Mouse (Mus musculus) intestine, embryonic 16.5 days (tissue): ENCODE measurements at regions not wholly inside any gene's neighbourhood (a gene's known extent, or its start where the extent isn't known, plus 50 kb on each side); places are given as distances from the start of the nearest gene placed in this dataset.

Experiments used
- ATAC-seq: fragments of 200-750 bp; cut with Nextera tagmentation; 2 replicates; pipeline ENCODE4 v1.8.0; 2017; ENCODE audit warnings: moderate TSS enrichment, moderate library complexity
- H3K27ac ChIP-seq: fragments of 300-500 bp; sonication (generic); 2 replicates; pipeline ENCODE4 v1.5.1; 2014; ENCODE audit warnings: mild to moderate bottlenecking, low read length
- H3K27me3 ChIP-seq: fragments of 300-500 bp; sonication (generic); replicated peaks from 2 replicates; pipeline ENCODE4 v1.6.1; 2014; ENCODE audit warnings: low read length, control low read depth, mixed read lengths; ENCODE audit not compliant: control insufficient read depth, insufficient read depth
- H3K36me3 ChIP-seq: fragments of 300-500 bp; sonication (generic); 2 replicates; pipeline ENCODE4 v1.6.1; 2014; ENCODE audit warnings: low read length, control low read depth; ENCODE audit not compliant: control insufficient read depth, insufficient read depth
- H3K4me1 ChIP-seq: fragments of 300-500 bp; sonication (generic); 2 replicates; pipeline ENCODE4 v1.6.1; 2014; ENCODE audit warnings: low read length, control low read depth, mixed read lengths; ENCODE audit not compliant: control insufficient read depth, insufficient read depth
- H3K4me2 ChIP-seq: fragments of 300-500 bp; sonication (generic); 2 replicates; pipeline ENCODE4 v1.6.1; 2014; ENCODE audit warnings: low read depth, low read length, control low read depth
- H3K4me3 ChIP-seq: fragments of 300-500 bp; sonication (generic); 2 replicates; pipeline ENCODE4 v1.5.1; 2014; ENCODE audit warnings: mild to moderate bottlenecking, low read length
- H3K9ac ChIP-seq: fragments of 300-500 bp; sonication (generic); 2 replicates; pipeline ENCODE4 v1.6.1; 2014; ENCODE audit warnings: low read depth, low read length
- H3K9me3 ChIP-seq: fragments of 300-500 bp; sonication (generic); 2 replicates; pipeline ENCODE4 v1.6.1; 2016; ENCODE audit warnings: low read length, control low read depth; ENCODE audit not compliant: control insufficient read depth
- WGBS: fragments of 180-500 bp; shearing (Covaris S2); extraction: QIAGEN DNeasy Blood & Tissue Kit; methylation state at CpG from one replicate; pipeline ENCODE4 v1.1.7; 2014; 5-methylcytosine and 5-hydroxymethylcytosine counted together

DNA sequence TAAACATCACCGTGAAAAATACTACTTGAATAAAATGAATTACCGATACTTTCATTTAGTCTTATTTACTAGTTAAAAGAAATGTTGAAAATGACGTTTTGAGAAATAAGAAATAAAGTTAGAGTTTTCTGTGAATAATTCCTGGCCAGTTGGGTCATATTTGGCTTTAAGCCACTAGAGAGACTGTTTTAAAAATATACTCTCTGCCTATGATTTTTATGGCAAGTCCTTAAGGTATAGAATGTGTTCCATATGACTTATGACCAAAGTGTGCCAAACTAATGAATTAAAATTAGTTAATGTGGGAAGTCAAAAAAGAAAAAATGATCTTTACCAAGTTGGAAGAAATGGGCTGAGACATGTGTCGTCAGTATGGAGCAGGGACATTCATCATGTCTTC lies 354.2 kb upstream of the Col3a1 start:
- H3K4me1 ChIP-seq: no peaks in the 10 kb centered on the region
- H3K9ac ChIP-seq: no peak overlapping the region
- H3K36me3 ChIP-seq: no peaks in the 10 kb centered on the region
- no peaks in the 10 kb centered on the region for H3K27me3 ChIP-seq
- no peak for ATAC-seq
- whole genome bisulfite sequencing: 61% methylated on average over 4 of the region's 4 CpGs
- H3K4me2 ChIP-seq: no peak overlapping the region
- no peak overlapping the region for H3K4me3 ChIP-seq
- H3K9me3 ChIP-seq: no peaks in the 10 kb centered on the region
- no peak overlapping the region for H3K27ac ChIP-seq

DNA sequence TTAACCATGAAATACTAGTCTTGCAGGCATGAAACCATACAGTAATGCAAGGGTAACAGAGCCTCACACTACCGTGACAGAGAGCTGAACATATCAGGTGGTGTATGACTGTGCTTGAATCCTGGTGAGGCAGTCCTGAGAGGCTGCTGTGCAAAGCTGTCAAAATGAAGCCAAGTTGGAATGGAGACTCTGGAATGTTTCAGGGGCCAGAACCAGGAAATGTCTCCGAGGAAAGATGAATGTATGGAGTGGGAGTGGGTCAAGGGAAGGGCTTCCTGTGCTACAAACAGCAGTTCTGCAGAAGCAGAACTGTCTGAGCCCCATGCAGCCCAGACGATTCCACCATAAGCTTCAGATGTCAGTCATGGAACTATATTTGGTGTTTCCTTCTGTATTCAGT lies 324.2 kb upstream of the Col3a1 start:
- Histone ChIP-seq H3K27me3 (no peaks in the 10 kb centered on the region), H3K4me3 (no peak overlapping the region), H3K9ac (no peak overlapping the region), H3K4me2 (no peak overlapping the region), H3K4me1 (no peaks in the 10 kb centered on the region), H3K36me3 (no peaks in the 10 kb centered on the region), H3K9me3 (no peaks in the 10 kb centered on the region), H3K27ac (no peak overlapping the region)
- WGBS: 40% methylated on average over 3 of the region's 3 CpGs
- no peak for ATAC-seq

GRCm38 (mm10) chr1:45020516-45020915 lies 290.8 kb upstream of the Col3a1 start:
- Histone ChIP-seq H3K4me3 (no peak overlapping the region), H3K9me3 (no peaks in the 10 kb centered on the region), H3K27ac (peak overlapping the region; percentile 85), H3K27me3 (no peaks in the 10 kb centered on the region), H3K4me1 (no peaks in the 10 kb centered on the region; the same call in 1 of the 2 replicates), H3K4me2 (no peak overlapping the region), H3K36me3 (no peaks in the 10 kb centered on the region), H3K9ac (no peak overlapping the region)
- peak; percentile 77 for ATAC-seq

DNA sequence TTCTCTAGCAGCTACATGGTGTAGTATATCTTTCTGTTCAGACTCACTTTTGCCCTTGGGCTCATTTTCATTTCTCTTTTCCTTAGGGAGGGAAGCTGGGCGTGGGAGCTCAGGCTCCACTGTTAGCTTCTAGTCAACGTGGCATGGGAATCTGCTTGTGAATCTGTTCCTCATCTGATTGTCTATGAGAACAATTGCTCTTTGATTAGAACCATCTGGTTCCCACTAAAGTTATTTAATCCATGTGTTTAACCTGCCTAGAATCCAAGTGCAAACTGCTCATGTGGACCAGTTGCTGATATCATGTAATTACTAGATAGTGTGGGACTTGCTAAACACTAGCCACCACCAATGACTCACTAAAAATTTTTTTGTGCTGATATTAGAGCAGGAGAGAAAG lies 290.1 kb upstream of the Col3a1 start:
- Histone ChIP-seq H3K36me3 (no peaks in the 10 kb centered on the region), H3K9ac (no peak overlapping the region), H3K4me1 (no peaks in the 10 kb centered on the region; the same call in 1 of the 2 replicates), H3K27me3 (no peaks in the 10 kb centered on the region), H3K27ac (peak overlapping the region; percentile 83), H3K4me3 (no peak overlapping the region), H3K9me3 (no peaks in the 10 kb centered on the region), H3K4me2 (no peak overlapping the region)
- no peak for ATAC-seq
- WGBS: 33% methylated on average over 2 of the region's 2 CpGs

GRCm38 (mm10) chr1:45022146-45022841 lies 289.0 kb upstream of the Col3a1 start:
- Histone ChIP-seq H3K27ac (peak overlapping the region; percentile 81), H3K9ac (no peak overlapping the region), H3K4me3 (no peak overlapping the region), H3K4me1 (no peaks in the 10 kb centered on the region; the same call in 1 of the 2 replicates), H3K36me3 (no peaks in the 10 kb centered on the region), H3K27me3 (no peaks in the 10 kb centered on the region), H3K4me2 (no peak overlapping the region), H3K9me3 (no peaks in the 10 kb centered on the region)
- ATAC-seq: peak; percentile 72; the same call in 1 of the 2 replicates
- 57% methylated on average over 1 of the region's 1 CpGs for WGBS

- WGBS: 49% methylated on average over 3 of the region's 3 CpGs
- Histone ChIP-seq H3K9me3 (no peaks in the 10 kb centered on the region), H3K4me3 (no peak overlapping the region), H3K4me1 (no peaks in the 10 kb centered on the region; the same call in 1 of the 2 replicates), H3K27me3 (no peaks in the 10 kb centered on the region), H3K9ac (no peak overlapping the region), H3K4me2 (no peak overlapping the region), H3K36me3 (no peaks in the 10 kb centered on the region), H3K27ac (no peak overlapping the region)
- ATAC-seq: no peak
These were observed 288.0 kb upstream of the Col3a1 start for GRCm38 (mm10) chr1:45023336-45023735.

DNA sequence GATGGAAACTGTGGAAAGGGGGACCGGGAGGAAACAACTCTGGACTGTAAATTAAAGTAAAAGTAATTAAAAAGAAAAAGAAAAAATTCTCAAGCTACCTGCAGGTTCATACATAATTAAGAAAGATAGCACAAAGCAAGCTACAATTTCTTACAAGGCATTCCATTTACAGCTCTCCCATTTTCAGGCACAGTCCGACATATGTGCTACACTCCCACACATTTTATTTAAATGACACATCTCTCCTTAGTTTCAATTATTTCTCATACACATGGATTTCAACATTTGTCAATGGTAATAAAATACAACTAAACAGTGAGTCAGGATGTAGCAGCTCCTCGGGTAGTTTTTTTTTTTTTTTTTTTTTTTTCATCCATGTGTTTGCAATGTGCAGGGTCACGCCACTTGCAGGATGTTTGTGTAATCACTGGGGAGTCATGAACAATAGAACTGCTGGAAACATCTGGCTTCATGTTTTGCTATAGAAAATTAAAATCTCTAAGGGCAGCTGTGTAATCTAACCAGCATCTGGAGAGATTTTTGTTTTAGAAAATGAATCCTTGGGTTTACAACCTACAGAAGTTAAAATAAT lies 279.8 kb upstream of the Col3a1 start:
- Histone ChIP-seq H3K27ac (0 out of 2 replicates have a peak overlapping the region, but pooled peaks have one; percentile 9), H3K4me1 (no peaks in the 10 kb centered on the region), H3K36me3 (no peaks in the 10 kb centered on the region), H3K27me3 (no peaks in the 10 kb centered on the region), H3K4me3 (no peak overlapping the region), H3K4me2 (no peak overlapping the region), H3K9ac (no peak overlapping the region), H3K9me3 (no peaks in the 10 kb centered on the region)
- no peak; the same call in 1 of the 2 replicates for ATAC-seq
- WGBS: 41% methylated on average over 4 of the region's 4 CpGs

DNA sequence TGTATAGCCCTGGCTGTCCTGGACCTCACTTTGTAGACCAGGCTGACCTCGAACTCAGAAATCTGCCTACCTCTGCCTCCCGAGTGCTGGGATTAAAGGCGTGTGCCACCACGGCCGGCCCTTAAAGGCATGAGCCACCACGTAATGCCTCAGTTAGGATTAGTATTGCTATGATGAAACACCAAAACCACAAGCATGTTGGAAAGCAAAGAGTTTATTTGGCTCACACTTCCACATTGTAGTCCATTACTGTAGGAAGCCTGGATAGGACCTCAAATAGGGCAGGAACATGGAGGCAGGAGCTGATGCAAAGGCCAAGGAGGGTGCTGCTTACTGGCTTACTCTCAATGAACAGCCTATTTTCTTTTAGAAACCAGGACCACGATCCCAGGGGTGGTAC lies 278.0 kb upstream of the Col3a1 start:
- 85% methylated on average over 7 of the region's 7 CpGs for WGBS
- no peaks in the 10 kb centered on the region for H3K4me1 ChIP-seq
- no peak for ATAC-seq

DNA sequence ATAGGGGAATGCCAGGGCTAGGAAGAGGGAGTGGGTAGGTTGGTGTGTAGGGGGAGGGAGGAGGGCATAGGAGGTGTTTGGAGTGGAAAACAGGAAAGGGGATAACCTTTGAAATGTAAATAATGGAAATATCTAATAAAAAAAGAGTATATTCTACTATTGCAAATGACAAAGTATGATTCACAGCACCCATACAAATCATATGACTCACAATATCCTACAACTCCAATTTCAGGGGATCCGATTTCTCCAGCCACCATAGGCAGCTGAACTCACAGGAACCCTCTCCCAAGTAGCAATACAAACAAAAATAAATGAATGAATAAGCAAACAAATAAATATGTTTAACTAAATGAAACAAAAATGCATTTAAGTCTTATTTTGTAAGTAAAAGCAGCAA lies 270.0 kb upstream of the Col3a1 start:
- WGBS: 94% methylated on average over 1 of the region's 1 CpGs
- H3K4me1 ChIP-seq: no peaks in the 10 kb centered on the region

More for the DNA sequence above, 278.0 kb upstream of the Col3a1 start:
- H3K9ac ChIP-seq: no peak overlapping the region
- H3K27me3 ChIP-seq: no peaks in the 10 kb centered on the region
- no peak overlapping the region for H3K4me3 ChIP-seq
- H3K36me3 ChIP-seq: no peaks in the 10 kb centered on the region
- no peak overlapping the region for H3K4me2 ChIP-seq
- H3K9me3 ChIP-seq: no peaks in the 10 kb centered on the region
- no peak overlapping the region for H3K27ac ChIP-seq

More for the DNA sequence above, 270.0 kb upstream of the Col3a1 start:
- Histone ChIP-seq H3K36me3 (no peaks in the 10 kb centered on the region), H3K9ac (no peak overlapping the region), H3K27ac (no peak overlapping the region), H3K4me2 (no peak overlapping the region), H3K27me3 (no peaks in the 10 kb centered on the region), H3K9me3 (no peaks in the 10 kb centered on the region), H3K4me3 (no peak overlapping the region)
- no peak for ATAC-seq
